ENCODE assay signal across 27 mouse cellular contexts in genomic region chr16:57724978-57725377, GRCm38 (mm10). TPM values are rescaled to one million over a fixed set of nuclear protein-coding genes. Genes with fewer than 3 reads are reported as not detected.
DNase-seq lines count a peak whose midpoint lies in the region; ATAC-seq and TF ChIP-seq lines count a peak whose summit lies in the region.
"Had no signal": no experiment of that assay in that cellular context is flagged by ENCODE, and none has a peak within 500 bp of the region (broad histone marks: within the 10 kb centered on the region; RNA-seq: fewer than 3 reads in every experiment).

No protein-coding gene starts in this region.

- DNase-seq in heart, adult 9 months (ENCODE audit: low spot score in 2 of 2) = peak; percentile 15 to 19
- no peak for DNase-seq in heart, embryonic 10.5 days (ENCODE audit: low spot score)
- peak; percentile 68 for DNase-seq in lung, embryonic 14.5 days
- no peak for DNase-seq in lung, postnatal 10 days
- DNase-seq in spleen, adult 18-20 months = no peak
- DNase-seq: adrenal gland, adult 2 months; adrenal gland, postnatal 36 days; B cell, adult 2 months; cerebellum, adult 18-20 months; cerebellum, postnatal 10 days; gastrocnemius, postnatal 25 days; liver, embryonic 13.5 days; lung, adult 18-20 months; lung, postnatal 36 days; right cerebral cortex, postnatal 25 days; thymus, adult 18-20 months; thymus, postnatal 25 days had no signal

- no peaks in the 10 kb centered on the region for H3K9me3 ChIP-seq in heart, embryonic 10.5 days
- no peaks in the 10 kb centered on the region for H3K9me3 ChIP-seq in kidney, embryonic 15.5 days (replicated peaks)
- 0 out of 2 replicates have a peak, but pooled peaks cover 3% of the 10 kb centered on the region for H3K9me3 ChIP-seq in kidney, embryonic 16.5 days (ENCODE audit: low read length)
- H3K9me3 ChIP-seq in lung, embryonic 14.5 days (ENCODE audit: low read depth, low read length) = 0 out of 2 replicates have a peak, but pooled peaks cover 3% of the 10 kb centered on the region
- H3K9me3 ChIP-seq: embryonic facial prominence, embryonic 15.5 days; limb, embryonic 13.5 days; liver, embryonic 13.5 days had no signal

- H3K27ac ChIP-seq in heart, embryonic 10.5 days = no peak overlapping the region
- 0 out of 2 replicates have a peak overlapping the region, but pooled peaks have one; percentile 56 for H3K27ac ChIP-seq in kidney, embryonic 15.5 days
- H3K27ac ChIP-seq in kidney, embryonic 16.5 days (ENCODE audit: low read length) = no peak overlapping the region
- no peak overlapping the region for H3K27ac ChIP-seq in lung, embryonic 14.5 days (ENCODE audit: low read depth)
- H3K27ac ChIP-seq: embryonic facial prominence, embryonic 15.5 days; forebrain, embryonic 13.5 days; limb, embryonic 13.5 days; liver, embryonic 13.5 days; stomach, postnatal 0 days had no signal

- 0 out of 2 replicates have a peak, but pooled peaks have one; percentile 52 for ATAC-seq in kidney, embryonic 15.5 days (replicated peaks; ENCODE audit: low FRiP score)
- ATAC-seq in kidney, embryonic 16.5 days (ENCODE audit: low FRiP score, low TSS enrichment) = no peak; the same call in 1 of the 2 replicates
- no peak for ATAC-seq in lung, embryonic 14.5 days (ENCODE audit: insufficient read depth)
- ATAC-seq: activated CD4-positive, CD25-positive, alpha-beta regulatory T cell, adult 4 months; forebrain, embryonic 13.5 days; hindbrain, embryonic 16.5 days; midbrain, embryonic 16.5 days had no signal

- H3K36me3 ChIP-seq in heart, embryonic 10.5 days = no peaks in the 10 kb centered on the region
- H3K36me3 ChIP-seq in kidney, embryonic 15.5 days = no peaks in the 10 kb centered on the region
- H3K36me3 ChIP-seq in kidney, embryonic 16.5 days (ENCODE audit: insufficient read depth, low read length) = no peaks in the 10 kb centered on the region
- H3K36me3 ChIP-seq in lung, embryonic 14.5 days (ENCODE audit: insufficient read depth) = no peaks in the 10 kb centered on the region
- H3K36me3 ChIP-seq: embryonic facial prominence, embryonic 15.5 days; liver, embryonic 13.5 days had no signal

- no peaks in the 10 kb centered on the region for H3K4me1 ChIP-seq in heart, embryonic 10.5 days
- H3K4me1 ChIP-seq in kidney, embryonic 15.5 days = 0 out of 2 replicates have a peak, but pooled peaks cover 2% of the 10 kb centered on the region
- H3K4me1 ChIP-seq in kidney, embryonic 16.5 days (ENCODE audit: insufficient read depth, low read length) = 0 out of 2 replicates have a peak, but pooled peaks cover 5% of the 10 kb centered on the region
- H3K4me1 ChIP-seq in lung, embryonic 14.5 days (ENCODE audit: insufficient read depth) = no peaks in the 10 kb centered on the region
- H3K4me1 ChIP-seq: embryonic facial prominence, embryonic 15.5 days; forebrain, embryonic 13.5 days; liver, embryonic 13.5 days had no signal

- no peaks in the 10 kb centered on the region for H3K27me3 ChIP-seq in heart, embryonic 10.5 days (ENCODE audit: insufficient read depth, poor library complexity, severe bottlenecking)
- H3K27me3 ChIP-seq in kidney, embryonic 15.5 days = no peaks in the 10 kb centered on the region
- H3K27me3 ChIP-seq in kidney, embryonic 16.5 days (ENCODE audit: insufficient read depth, low read length) = no peaks in the 10 kb centered on the region
- H3K27me3 ChIP-seq in lung, embryonic 14.5 days (ENCODE audit: insufficient read depth, low read length) = no peaks in the 10 kb centered on the region
- H3K27me3 ChIP-seq: embryonic facial prominence, embryonic 15.5 days; forebrain, embryonic 13.5 days; liver, embryonic 13.5 days had no signal

- 0 out of 2 replicates have a peak overlapping the region, but pooled peaks have one; percentile 16 for H3K4me2 ChIP-seq in kidney, embryonic 15.5 days
- no peak overlapping the region; the same call in 1 of the 2 replicates for H3K4me2 ChIP-seq in kidney, embryonic 16.5 days (replicated peaks; ENCODE audit: low read depth, low read length)
- H3K4me2 ChIP-seq in lung, embryonic 14.5 days = no peak overlapping the region
- H3K4me2 ChIP-seq: embryonic facial prominence, embryonic 15.5 days; forebrain, embryonic 13.5 days; limb, embryonic 13.5 days; liver, embryonic 13.5 days; midbrain, embryonic 11.5 days had no signal

- TF ChIP-seq CTCF in lung, embryonic 14.5 days (IDR thresholded peaks at IDR 0.05; ENCODE audit: low read depth) = no peak

- H3K9ac ChIP-seq in kidney, embryonic 15.5 days = no peak overlapping the region
- H3K9ac ChIP-seq in kidney, embryonic 16.5 days (replicated peaks; ENCODE audit: low read length) = no peak overlapping the region
- no peak overlapping the region for H3K9ac ChIP-seq in lung, embryonic 14.5 days
- H3K9ac ChIP-seq: embryonic facial prominence, embryonic 15.5 days; forebrain, embryonic 13.5 days; limb, embryonic 13.5 days; liver, embryonic 13.5 days had no signal

- 57% methylated on average over 3 of the region's 3 CpGs for WGBS in heart, embryonic 10.5 days
- 43% methylated on average over 3 of the region's 3 CpGs for WGBS in kidney, embryonic 15.5 days
- WGBS in kidney, embryonic 16.5 days = 41% methylated on average over 3 of the region's 3 CpGs
- 28% methylated on average over 3 of the region's 3 CpGs for WGBS in lung, embryonic 14.5 days

- no peak overlapping the region for H3K4me3 ChIP-seq in heart, embryonic 10.5 days
- no peak overlapping the region for H3K4me3 ChIP-seq in kidney, embryonic 15.5 days (replicated peaks)
- no peak overlapping the region for H3K4me3 ChIP-seq in kidney, embryonic 16.5 days (ENCODE audit: low read length)
- no peak overlapping the region for H3K4me3 ChIP-seq in lung, embryonic 14.5 days (ENCODE audit: low read depth, low read length)
- H3K4me3 ChIP-seq: embryonic facial prominence, embryonic 15.5 days; forebrain, embryonic 13.5 days; limb, embryonic 13.5 days; liver, embryonic 13.5 days had no signal

RNA-seq across cellular contexts. Expression of gene Col8a1, which starts 29.6 kb away (rescaled TPM):
- polyA plus RNA-seq in heart, embryonic 10.5 days (2016; fragmentation: Nextera tagmentation; extraction: Ambion mirVana) = 1.8 TPM in 2 replicates
- 2.5 and 2.8 TPM in 2 replicates for polyA plus RNA-seq in kidney, embryonic 15.5 days (2015; fragmentation: Nextera tagmentation; extraction: Ambion mirVana)
- 2.1 and 2.2 TPM in 2 replicates for polyA plus RNA-seq in kidney, embryonic 16.5 days (2015; fragmentation: Nextera tagmentation; extraction: Ambion mirVana)
- polyA plus RNA-seq in lung, embryonic 14.5 days (2014; fragmentation: Nextera tagmentation; extraction: Ambion mirVana) = 0.92 and 1.3 TPM in 2 replicates

Comparison
In these comparisons a context has a peak if more than half of its experiments do, and no peak if none do; other contexts are left out.
1. DNase-seq: peak in heart, adult 9 months (2 of 2) and lung, embryonic 14.5 days (single experiment); none in heart, embryonic 10.5 days (single experiment), lung, postnatal 10 days (single experiment) and spleen, adult 18-20 months (0 of 2).